Mouse (Mus musculus) midbrain, embryonic 15.5 days (tissue): Measurements from ENCODE around the gene Cd47. TPM values are rescaled to one million over a fixed set of nuclear protein-coding genes. Genes with fewer than 3 reads are reported as not detected.

Experiments
- polyA plus RNA-seq: library from polyadenylated mRNA; unstranded; fragments of >200 nt; fragmentation: Nextera tagmentation; extraction: Ambion mirVana; gene quantifications from 2 replicates; pipeline ENCODE4 v1.2.1, GENCODE M21; 2015

Gene Cd47
- polyA plus RNA-seq, 1 experiment from 2014 or later: 134 TPM

Other genes with a start within 250 kb of the Cd47 start
- gene Ift57, start 101.3 kb upstream of the Cd47 start, polyA plus RNA-seq: 43.3 and 43.4 TPM in 2 replicates